Mouse (Mus musculus) ES-Bruce4 (cell line): Measurements from ENCODE around the gene Hps6. TPM values are rescaled to one million over a fixed set of nuclear protein-coding genes. Genes with fewer than 3 reads are reported as not detected.
A peak's percentile ranks its signal among the peaks of the same experiment; 100 is the strongest.

Source experiments
- H3K27ac ChIP-seq: 2 replicates; pipeline ENCODE4 v1.5.1; 2012; ENCODE audit warnings: low read length, inconsistent platforms; ENCODE audit not compliant: insufficient read depth
- H3K27me3 ChIP-seq: 2 replicates; pipeline ENCODE4 v1.6.1; 2012; ENCODE audit warnings: mild to moderate bottlenecking, low read length, inconsistent platforms; ENCODE audit not compliant: control insufficient read depth, poor library complexity, insufficient read depth, severe bottlenecking
- H3K36me3 ChIP-seq: 2 replicates; pipeline ENCODE4 v1.6.1; 2012; ENCODE audit warnings: inconsistent platforms, mild to moderate bottlenecking, low read length, moderate library complexity; ENCODE audit not compliant: control insufficient read depth, poor library complexity, insufficient read depth, severe bottlenecking
- H3K4me1 ChIP-seq: one replicate; pipeline ENCODE4 v1.8.1; 2011; ENCODE audit warnings: low read length; ENCODE audit not compliant: control insufficient read depth, insufficient read depth
- H3K4me3 ChIP-seq: 2 replicates; pipeline ENCODE4 v1.5.1; 2011; ENCODE audit warnings: low read depth, mild to moderate bottlenecking, low read length
- H3K9ac ChIP-seq: 2 replicates; pipeline ENCODE4 v1.6.1; 2012; ENCODE audit warnings: low read depth, mild to moderate bottlenecking, inconsistent platforms; ENCODE audit not compliant: poor library complexity, severe bottlenecking
- H3K9me3 ChIP-seq: replicated peaks from 2 replicates; pipeline ENCODE4 v1.6.1; 2012; ENCODE audit warnings: mild to moderate bottlenecking, low read length, inconsistent platforms; ENCODE audit not compliant: control insufficient read depth, poor library complexity, insufficient read depth, severe bottlenecking
- CTCF ChIP-seq: IDR thresholded peaks from one replicate; pipeline ENCODE4 v1.8.1; 2011; ENCODE audit warnings: low read depth, low read length
- EP300 ChIP-seq: IDR thresholded peaks from 2 replicates; pipeline ENCODE4 v1.6.1; 2011; ENCODE audit warnings: low read depth, low read length; ENCODE audit not compliant: insufficient read depth
- POLR2A ChIP-seq: IDR thresholded peaks from one replicate; pipeline ENCODE4 v1.8.1; 2011; ENCODE audit warnings: low read length; ENCODE audit not compliant: insufficient read depth
- polyA plus RNA-seq: library from polyadenylated mRNA; stranded (reverse); fragments of >200 nt; gene quantifications from 2 replicates; pipeline ENCODE4 v1.2.4, GENCODE M21; 2011; ENCODE audit warnings: low read depth; ENCODE audit not compliant: missing spikeins, insufficient read depth, insufficient read length

Hps6 gene
- 3.1 and 3.3 TPM in 2 replicates for polyA plus RNA-seq

- Histone ChIP-seq H3K4me3 (peak within 1 kb of the TSS; percentile 66), H3K27ac (no peak within 1 kb of the TSS), H3K27me3 (no peaks in the 10 kb centered on the region), H3K4me1 (no peaks in the 10 kb centered on the region), H3K36me3 (no peaks in the 10 kb centered on the region), H3K9me3 (no peaks in the 10 kb centered on the region), H3K9ac (peak within 1 kb of the TSS; percentile 69)
- TF ChIP-seq EP300 (peak; percentile 76), CTCF (no peak)
Measured at GRCm38 (mm10) chr19:46003371-46004226, at the start of gene Hps6. Hps6 (plus strand) TSS chr19:46003508.

GRCm38 (mm10) chr19:45956736-45957135, 46.6 kb upstream of the Hps6 start:
- Histone ChIP-seq H3K9ac (no peak overlapping the region), H3K27me3 (no peaks in the 10 kb centered on the region), H3K4me1 (no peaks in the 10 kb centered on the region), H3K9me3 (no peaks in the 10 kb centered on the region), H3K4me3 (no peak overlapping the region), H3K36me3 (peaks cover 15% of the 10 kb centered on the region), H3K27ac (no peak overlapping the region)
- no peak for TF ChIP-seq EP300
- no peak for TF ChIP-seq CTCF
- TF ChIP-seq POLR2A: no peak

GRCm38 (mm10) chr19:45960770-45961169, 42.5 kb upstream of the Hps6 start:
- H3K27me3 ChIP-seq: no peaks in the 10 kb centered on the region
- H3K9ac ChIP-seq: no peak overlapping the region
- no peak overlapping the region for H3K4me3 ChIP-seq
- peaks cover 15% of the 10 kb centered on the region for H3K36me3 ChIP-seq
- H3K9me3 ChIP-seq: no peaks in the 10 kb centered on the region
- H3K27ac ChIP-seq: no peak overlapping the region
- H3K4me1 ChIP-seq: no peaks in the 10 kb centered on the region
- TF ChIP-seq CTCF (no peak), EP300 (no peak), POLR2A (no peak)

DNA sequence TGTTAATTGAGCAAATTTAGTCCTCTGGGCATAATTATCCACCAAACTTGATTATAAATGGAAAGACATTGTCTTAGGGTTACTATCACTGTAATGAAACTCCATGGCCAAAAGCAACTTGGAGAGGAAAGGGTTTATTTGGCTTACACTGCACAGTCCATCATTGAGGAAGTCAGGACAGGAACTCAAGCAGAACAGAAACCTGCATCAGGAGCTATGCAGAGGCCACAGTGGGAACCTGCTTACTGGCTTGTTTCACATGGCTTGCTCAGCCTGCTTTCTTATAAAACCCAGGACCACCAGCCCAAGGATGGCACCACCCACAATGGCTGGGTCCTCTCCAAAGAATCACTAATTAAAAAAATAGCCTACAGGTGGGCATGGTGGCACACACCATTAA, 18.9 kb upstream of the Hps6 start:
- H3K9ac ChIP-seq: no peak overlapping the region
- H3K27me3 ChIP-seq: no peaks in the 10 kb centered on the region
- H3K9me3 ChIP-seq: no peaks in the 10 kb centered on the region
- TF ChIP-seq EP300 (no peak), POLR2A (no peak), CTCF (no peak)
- H3K4me3 ChIP-seq: no peak overlapping the region
- peaks cover 3% of the 10 kb centered on the region for H3K4me1 ChIP-seq
- no peak overlapping the region for H3K27ac ChIP-seq
- peaks cover 8% of the 10 kb centered on the region; the same call in 1 of the 2 replicates for H3K36me3 ChIP-seq

- no peak for TF ChIP-seq CTCF
- TF ChIP-seq EP300: no peak
- no peak for TF ChIP-seq POLR2A
- Histone ChIP-seq H3K4me1 (peaks cover 3% of the 10 kb centered on the region), H3K27ac (no peak overlapping the region), H3K27me3 (no peaks in the 10 kb centered on the region), H3K9me3 (no peaks in the 10 kb centered on the region), H3K4me3 (no peak overlapping the region), H3K9ac (no peak overlapping the region), H3K36me3 (0 out of 2 replicates have a peak, but pooled peaks cover 2% of the 10 kb centered on the region)
Measured at GRCm38 (mm10) chr19:45988238-45988637, 15.1 kb upstream of the Hps6 start.

GRCm38 (mm10) chr19:45991171-45991570, 12.1 kb upstream of the Hps6 start:
- no peak overlapping the region for H3K27ac ChIP-seq
- H3K36me3 ChIP-seq: 0 out of 2 replicates have a peak, but pooled peaks cover 2% of the 10 kb centered on the region
- H3K9me3 ChIP-seq: peaks cover 12% of the 10 kb centered on the region
- peaks cover 3% of the 10 kb centered on the region for H3K4me1 ChIP-seq
- TF ChIP-seq POLR2A: no peak
- TF ChIP-seq CTCF: no peak
- no peak for TF ChIP-seq EP300
- no peaks in the 10 kb centered on the region for H3K27me3 ChIP-seq
- H3K4me3 ChIP-seq: no peak overlapping the region
- H3K9ac ChIP-seq: no peak overlapping the region
